Mouse (Mus musculus) large intestine, adult 2 months (tissue): ENCODE data around the gene AI464131. TPM values are rescaled to one million over a fixed set of nuclear protein-coding genes. Genes with fewer than 3 reads are reported as not detected.

Source experiments
- DNase-seq: peaks from one replicate; pipeline ENCODE4 v3.0.0-alpha.2; 2012; ENCODE audit warnings: low read depth, low spot score
- WGBS: fragments of 180-500 bp; shearing (Covaris S2); methylation state at CpG from one replicate; pipeline ENCODE4 v1.1.7; 2018; 5-methylcytosine and 5-hydroxymethylcytosine counted together
- polyA plus RNA-seq: library from polyadenylated mRNA; depleted of rRNA; stranded (reverse); fragments of >200 nt; gene quantifications from 2 replicates; pipeline ENCODE4 v1.2.3, GENCODE M21; 2012

Gene AI464131
- polyA plus RNA-seq, 1 experiment, result 7.1 TPM

- no peak for DNase-seq
- WGBS, result under 1% methylated on average over 29 of the region's 29 CpGs
Measured at GRCm38 (mm10) chr4:41506906-41507305, 4.0 kb upstream of the AI464131 start.

DNA sequence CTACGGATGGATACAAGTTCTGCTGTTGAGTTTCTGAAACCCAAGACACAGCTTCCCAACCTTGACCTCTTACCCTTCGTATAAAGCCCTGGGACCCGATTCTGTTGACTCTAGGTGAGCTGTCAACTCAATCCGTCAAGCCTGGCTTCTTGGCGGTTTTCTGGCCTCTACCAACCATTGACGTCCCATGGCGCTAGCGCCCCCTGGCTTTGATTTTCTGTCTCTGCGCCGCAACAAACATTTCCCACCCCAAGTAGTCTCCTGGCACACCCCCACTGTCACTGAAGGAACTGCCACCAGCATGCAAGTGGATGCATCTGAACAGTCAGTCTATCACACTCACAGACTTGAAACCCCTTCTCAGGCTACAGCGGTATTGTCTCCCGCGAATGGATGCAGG is 3.3 kb upstream of the AI464131 start:
- 19% methylated on average over 13 of the region's 13 CpGs for WGBS
- DNase-seq, result no peak

GRCm38 (mm10) chr4:41505131-41505551 is 2.3 kb upstream of the AI464131 start:
- DNase-seq, result no peak
- whole genome bisulfite sequencing, result 73% methylated on average over 11 of the region's 11 CpGs

DNA sequence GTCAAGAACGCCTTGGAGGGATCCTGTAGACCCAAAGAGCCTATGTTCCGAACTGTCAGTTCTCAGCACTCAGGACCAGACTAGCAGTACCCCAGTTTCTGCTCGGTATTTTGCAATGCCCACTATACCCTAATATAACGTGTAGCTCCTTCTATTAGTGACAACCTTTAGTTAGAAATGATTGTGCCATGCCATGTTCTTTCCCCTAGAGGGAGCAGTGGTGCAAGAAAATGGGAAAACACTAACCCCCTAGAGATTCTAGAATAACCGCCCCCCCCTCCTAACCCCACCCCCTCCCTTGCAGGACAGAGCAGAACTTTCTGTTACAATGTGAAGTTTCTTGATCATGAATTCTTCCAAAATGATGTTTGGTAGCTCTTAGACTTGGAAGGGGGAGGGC is 1.4 kb upstream of the AI464131 start:
- 81% methylated on average over 5 of the region's 5 CpGs for WGBS
- no peak for DNase-seq

GRCm38 (mm10) chr4:41502171-41502940 is 520 bp downstream of the AI464131 start:
- 8% methylated on average over 20 of the region's 20 CpGs for WGBS
- DNase-seq, result no peak

GRCm38 (mm10) chr4:41500787-41501186 is 2.1 kb downstream of the AI464131 start:
- WGBS, result 27% methylated on average over 4 of the region's 4 CpGs
- DNase-seq, result no peak

DNA sequence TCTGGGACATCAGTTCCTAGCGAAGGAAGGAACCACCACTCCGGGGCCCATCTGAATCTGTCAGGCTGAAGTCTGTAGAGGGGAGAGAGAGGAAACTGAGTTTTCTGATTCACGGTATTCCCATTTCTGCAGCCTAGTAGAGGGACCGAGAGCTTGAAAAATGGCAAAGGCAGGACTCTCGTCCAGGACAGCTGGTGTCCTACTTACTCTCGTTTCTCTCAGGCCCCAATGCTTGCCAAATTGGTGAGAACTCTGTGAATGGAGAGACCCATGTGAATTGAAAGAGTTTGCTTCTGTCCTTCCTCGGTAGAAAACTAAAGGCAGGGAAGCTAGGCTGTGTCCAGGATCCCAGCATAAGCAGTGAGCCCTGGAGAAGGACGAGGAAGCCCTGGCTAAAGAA is 3.3 kb downstream of the AI464131 start:
- 86% methylated on average over 8 of the region's 8 CpGs for WGBS
- DNase-seq, result no peak

- WGBS, result 71% methylated on average over 43 of the region's 43 CpGs
- DNase-seq, result no peak
Measured at GRCm38 (mm10) chr4:41498921-41499391, 3.9 kb downstream of the AI464131 start.

GRCm38 (mm10) chr4:41497995-41498845 is 4.7 kb downstream of the AI464131 start:
- WGBS, result 69% methylated on average over 72 of the region's 72 CpGs
- DNase-seq, result no peak

DNA sequence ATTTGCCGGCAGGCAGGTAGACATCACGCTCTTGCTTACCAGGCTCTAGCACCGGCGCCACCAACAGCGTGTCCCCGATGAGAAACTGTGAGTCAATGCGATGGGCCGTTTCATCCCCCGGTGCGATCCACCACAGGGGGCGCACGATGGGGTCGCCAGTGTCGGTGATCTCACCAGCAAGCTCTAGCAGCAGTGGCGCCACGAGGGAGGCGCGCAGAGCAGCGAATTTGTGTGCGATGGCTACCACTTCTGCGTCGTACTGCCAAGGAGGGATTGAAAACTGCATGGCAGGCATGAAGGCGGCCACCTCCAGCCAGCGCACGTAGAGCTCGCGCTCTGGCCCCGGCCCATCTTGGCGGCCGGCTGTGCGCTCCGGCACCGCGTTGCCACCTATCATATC is 5.3 kb downstream of the AI464131 start:
- 65% methylated on average over 34 of the region's 34 CpGs for WGBS
- no peak for DNase-seq

GRCm38 (mm10) chr4:41497046-41497445 is 5.8 kb downstream of the AI464131 start:
- DNase-seq, result no peak
- 56% methylated on average over 5 of the region's 5 CpGs for WGBS

DNA sequence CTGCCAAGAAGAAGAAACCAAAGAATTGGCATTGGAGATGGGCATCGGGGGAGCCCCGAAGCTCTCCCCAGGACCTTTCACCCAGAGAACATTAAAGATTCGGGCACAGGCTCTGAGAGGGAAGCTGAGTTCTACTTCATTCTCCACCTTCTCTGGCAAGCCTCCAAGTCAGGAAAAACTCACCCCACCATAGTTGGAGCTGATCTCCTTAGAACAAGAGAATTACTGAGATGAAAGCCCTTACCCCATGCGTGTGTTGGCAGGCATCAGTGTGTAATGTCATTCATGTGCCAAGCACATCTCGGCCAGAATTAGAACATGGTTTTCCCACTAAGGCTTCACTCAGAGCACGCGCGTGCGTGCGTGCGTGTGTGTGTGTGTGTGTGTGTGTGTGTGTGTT is 7.0 kb downstream of the AI464131 start:
- 51% methylated on average over 11 of the region's 11 CpGs for WGBS
- no peak for DNase-seq

DNA sequence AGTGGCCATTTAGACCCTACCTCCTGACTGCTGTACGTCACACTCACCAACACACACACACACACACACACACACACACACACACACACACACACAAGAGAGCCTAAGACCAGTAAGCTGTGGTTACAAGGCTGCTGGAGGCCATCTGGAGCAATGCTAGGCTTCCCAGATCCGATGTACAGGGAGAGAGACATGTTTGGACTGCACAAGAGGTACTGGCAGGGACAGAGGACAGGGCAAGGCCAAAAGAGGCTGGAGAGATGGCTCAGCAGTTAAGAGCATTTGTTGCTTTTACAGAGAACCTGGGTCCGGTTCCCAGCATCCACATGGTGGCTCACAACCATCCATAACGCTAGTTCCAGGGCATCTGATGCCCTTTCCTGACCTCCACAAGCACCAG is 7.8 kb downstream of the AI464131 start:
- 67% methylated on average over 4 of the region's 4 CpGs for WGBS
- no peak for DNase-seq

- DNase-seq, result no peak
- WGBS, result 23% methylated on average over 3 of the region's 3 CpGs
Measured at GRCm38 (mm10) chr4:41494378-41494777, 8.5 kb downstream of the AI464131 start.

- WGBS, result 36% methylated on average over 3 of the region's 3 CpGs
- DNase-seq, result no peak
Measured at GRCm38 (mm10) chr4:41493464-41494116, 9.3 kb downstream of the AI464131 start.

DNA sequence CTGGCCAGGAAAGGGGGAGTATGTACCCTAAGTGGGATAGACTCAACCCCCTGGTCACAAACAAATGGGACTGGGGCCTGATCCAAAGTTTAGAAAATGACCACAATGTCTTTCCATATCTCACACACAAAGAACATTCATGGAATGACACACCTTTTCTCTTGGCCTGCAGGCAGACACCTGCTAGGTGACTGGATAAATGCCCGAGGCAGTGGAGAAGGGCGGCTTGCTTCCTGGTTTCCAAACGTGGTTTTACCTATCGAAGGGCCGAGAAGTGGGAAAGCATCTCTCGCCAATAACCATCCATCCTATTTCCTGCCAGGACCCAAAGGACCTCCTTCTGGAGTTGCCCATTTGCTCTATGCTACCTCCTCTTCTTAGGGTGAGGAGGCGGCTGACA is 9.9 kb downstream of the AI464131 start:
- no peak for DNase-seq
- whole genome bisulfite sequencing, result 40% methylated on average over 7 of the region's 7 CpGs

DNA sequence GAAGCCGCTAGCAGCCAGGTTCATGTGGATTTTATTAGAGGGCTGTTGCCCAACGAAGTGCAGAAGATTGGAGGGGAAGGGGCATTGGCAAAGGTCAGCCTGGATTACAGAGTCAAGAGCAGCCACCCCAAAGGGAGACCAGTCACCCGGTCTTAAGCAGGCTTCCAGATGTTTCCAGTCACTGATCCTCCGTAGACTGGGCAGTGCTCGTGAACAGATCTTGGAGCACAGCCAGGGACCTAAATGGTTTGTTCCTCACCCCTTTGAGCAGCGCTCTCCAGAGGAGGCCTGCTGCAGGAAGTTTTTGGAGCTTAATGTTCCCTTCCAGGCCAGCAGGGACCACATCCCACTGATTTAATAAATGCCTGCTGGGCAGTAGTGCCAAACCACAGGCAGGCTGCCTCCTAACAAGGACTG is 21.3 kb downstream of the AI464131 start:
- WGBS, result 49% methylated on average over 6 of the region's 6 CpGs
- no peak for DNase-seq

DNA sequence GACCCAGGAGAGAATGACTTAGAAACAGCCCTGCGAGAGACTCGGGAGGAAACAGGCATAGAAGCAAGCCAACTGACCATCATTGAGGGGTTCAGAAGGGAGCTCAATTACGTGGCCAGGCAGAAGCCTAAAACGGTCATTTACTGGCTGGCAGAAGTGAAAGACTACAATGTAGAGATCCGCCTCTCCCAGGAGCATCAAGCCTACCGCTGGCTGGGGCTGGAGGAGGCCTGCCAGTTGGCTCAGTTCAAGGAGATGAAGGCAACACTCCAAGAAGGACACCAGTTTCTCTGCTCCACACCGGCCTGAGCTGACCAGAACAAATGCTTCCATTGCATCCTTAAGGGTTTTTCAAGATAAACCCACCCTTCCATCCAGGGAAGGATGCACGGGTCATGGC is 22.6 kb downstream of the AI464131 start:
- 75% methylated on average over 8 of the region's 8 CpGs for WGBS
- DNase-seq, result no peak

DNA sequence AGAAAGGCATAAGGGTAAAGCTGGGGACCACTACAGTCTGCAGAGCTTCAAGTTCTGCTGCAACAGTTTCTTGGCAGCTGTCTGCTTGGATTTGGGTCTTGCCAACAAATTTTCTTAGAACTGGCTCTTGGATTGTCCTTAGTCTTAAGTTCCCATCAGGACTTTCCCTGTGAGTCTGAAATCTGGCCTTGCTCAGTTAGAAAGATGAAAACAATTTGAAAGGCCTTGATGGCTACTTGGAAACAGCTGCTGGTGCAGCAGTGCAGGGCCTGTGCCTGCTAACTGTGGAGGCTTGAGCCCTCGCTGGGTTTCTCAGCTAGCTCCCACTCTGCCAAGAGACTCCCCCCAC is 23.4 kb downstream of the AI464131 start:
- WGBS, result 62% methylated on average over 1 of the region's 1 CpGs

DNA sequence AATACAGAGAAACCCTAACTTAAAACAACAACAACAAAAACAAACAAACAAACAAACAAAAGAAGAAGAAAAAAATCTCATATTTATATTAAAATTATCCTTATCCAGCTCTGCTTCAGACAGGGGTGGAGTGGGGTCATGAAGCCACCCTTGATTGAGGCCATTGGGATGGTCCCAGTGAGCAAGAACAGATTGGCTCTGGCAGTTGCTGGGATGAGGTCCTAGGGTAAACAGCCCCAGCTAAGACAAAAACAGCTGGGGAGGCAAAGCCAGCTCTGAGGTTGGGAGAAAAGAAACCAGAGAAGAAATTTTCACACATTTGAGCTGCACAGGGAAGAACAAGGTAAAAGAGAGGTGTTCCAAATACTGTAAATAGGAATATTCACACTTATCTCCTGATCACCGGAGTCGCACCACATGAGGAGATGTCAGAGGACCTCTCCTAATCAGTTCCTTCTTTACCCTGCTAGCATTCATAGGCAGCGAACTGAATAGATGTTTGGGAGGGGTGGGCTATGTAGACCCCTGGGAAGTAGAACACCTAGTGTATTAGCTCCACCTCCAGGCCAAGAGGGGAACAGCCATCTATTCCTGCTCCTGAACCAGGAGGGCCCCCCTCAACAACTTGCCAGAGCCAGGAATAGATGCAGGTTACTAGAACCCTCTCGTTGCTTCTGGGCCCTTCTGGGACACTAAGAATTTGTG is 24.0 kb downstream of the AI464131 start:
- WGBS, result 80% methylated on average over 4 of the region's 4 CpGs
- DNase-seq, result no peak

More for the DNA sequence above, 23.4 kb downstream of the AI464131 start:
- DNase-seq, result no peak
